Mouse (Mus musculus) small intestine, adult 2 months (tissue): ENCODE results near the gene Aqp5.

Experiments
- CTCF ChIP-seq: fragments of 200-500 bp; IDR thresholded peaks from 2 replicates; pipeline ENCODE4 v1.5.1; 2012; ENCODE audit warnings: low read depth, mild to moderate bottlenecking, control low read depth, inconsistent platforms, low read length, moderate library complexity, mixed read lengths; ENCODE audit not compliant: insufficient replicate concordance, insufficient read length; ENCODE audit errors: extremely low read depth
- POLR2A ChIP-seq: fragments of 200-500 bp; IDR thresholded peaks from 2 replicates; pipeline ENCODE4 v1.6.1; 2012; ENCODE audit warnings: low read depth, mild to moderate bottlenecking, control low read depth, inconsistent platforms, low read length, moderate library complexity

- TF ChIP-seq CTCF (no peak), POLR2A (no peak)
These were observed 47.0 kb downstream of the Aqp5 start for GRCm38 (mm10) chr15:99637405-99638123.
